Mouse (Mus musculus) MEL (cell line): ENCODE measurements around the gene Ppp1r12a.

Experiments used
- CHD2 ChIP-seq: IDR thresholded peaks from 2 replicates; pipeline ENCODE4 v1.6.1; 2011; ENCODE audit warnings: low read length, improper control_type of control experiment
- POLR2A ChIP-seq, 2 experiments: IDR thresholded peaks; 2 replicates each; pipeline ENCODE4 v1.6.1; 2011 to 2012; ENCODE audit warnings: low read length in 2 of 2, mild to moderate bottlenecking in 2 of 2, control low read depth in 1 of 2, improper control_type of control experiment in 1 of 2, low read depth in 1 of 2, moderate library complexity in 1 of 2; ENCODE audit not compliant: control insufficient read depth in 1 of 2, insufficient read depth in 1 of 2, poor library complexity in 1 of 2
- SMC3 ChIP-seq: IDR thresholded peaks from 2 replicates; pipeline ENCODE4 v1.6.1; 2011; ENCODE audit warnings: low read depth, low read length, improper control_type of control experiment
- ZC3H11A ChIP-seq: IDR thresholded peaks from 2 replicates; pipeline ENCODE4 v1.6.1; 2012; ENCODE audit warnings: low read depth, mild to moderate bottlenecking, inconsistent platforms, low read length, improper control_type of control experiment

DNA sequence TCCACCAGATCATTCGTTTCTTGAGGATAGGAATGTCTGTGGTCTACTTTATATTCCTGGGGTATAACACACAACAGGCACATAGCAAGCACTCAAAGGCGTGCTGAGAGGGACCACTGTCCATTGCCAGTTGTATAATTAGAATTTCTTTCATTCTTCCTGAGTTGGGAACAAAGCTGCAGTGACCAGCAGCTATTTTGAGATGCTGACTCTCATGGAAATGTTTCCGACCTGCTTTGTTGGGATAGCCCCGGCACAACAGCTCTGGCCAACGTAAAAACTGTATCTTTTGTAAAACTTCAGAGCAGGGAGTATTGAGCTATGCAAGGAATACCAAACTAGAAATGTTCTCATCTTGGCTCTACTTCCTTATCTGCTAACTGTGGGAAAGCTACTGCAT is 28.2 kb upstream of the Ppp1r12a start:
- TF ChIP-seq SMC3 (no peak), CHD2 (no peak), POLR2A (IDR thresholded peaks at IDR 0.05; ENCODE audit: control insufficient read depth in 1 of 2, insufficient read depth in 1 of 2, low read depth in 1 of 2, low read length in 2 of 2, poor library complexity in 1 of 2) (no peak), ZC3H11A (no peak)
